In genomic region chr4:134489986-134490665, GRCm38 (mm10) we compare ENCODE assay signal across 19 mouse cellular contexts. TPM values are rescaled to one million over a fixed set of nuclear protein-coding genes. Genes with fewer than 3 reads are reported as not detected.
A peak's percentile ranks its signal among the peaks of the same experiment; 100 is the strongest.
DNase-seq lines count a peak whose midpoint lies in the region; ATAC-seq and TF ChIP-seq lines count a peak whose summit lies in the region.
"Had no signal": no experiment of that assay in that cellular context is flagged by ENCODE, and none has a peak within 500 bp of the region (broad histone marks: within the 10 kb centered on the region; RNA-seq: fewer than 3 reads in every experiment).

No protein-coding gene starts in this region.

- no peaks in the 10 kb centered on the region for H3K9me3 ChIP-seq in kidney, postnatal 0 days (replicated peaks; ENCODE audit: low read length)
- H3K9me3 ChIP-seq in stomach, postnatal 0 days (ENCODE audit: control insufficient read depth, low read length) = no peaks in the 10 kb centered on the region
- H3K9me3 ChIP-seq: limb, embryonic 13.5 days; stomach, embryonic 15.5 days had no signal

- no peak for DNase-seq in left cerebral cortex, adult 2 months (ENCODE audit: extremely low spot score in 1 of 2, low spot score in 2 of 2)
- no peak for DNase-seq in left cerebral cortex, postnatal 36 days (ENCODE audit: low spot score in 2 of 2)
- DNase-seq in kidney, postnatal 0 days (ENCODE audit: low spot score) = peak; percentile 67
- peak; percentile 42 for DNase-seq in stomach, postnatal 0 days (ENCODE audit: low spot score)
- no peak for DNase-seq in lung, adult 18-20 months
- DNase-seq in frontal cortex, postnatal 25 days (ENCODE audit: low spot score in 2 of 2) = no peak
- DNase-seq: adrenal gland, adult 8-10 months; cerebellum, adult 11 months; cerebellum, postnatal 36 days; heart, postnatal 4 days; lung, postnatal 14 days; spleen, adult 18-20 months had no signal

- no peak overlapping the region for H3K27ac ChIP-seq in left cerebral cortex, adult 2 months
- H3K27ac ChIP-seq in brown adipose tissue, adult 24 weeks (replicated peaks; ENCODE audit: low read depth, low read length) = peak overlapping the region; percentile 26
- H3K27ac ChIP-seq in kidney, postnatal 0 days = no peak overlapping the region
- no peak overlapping the region; the same call in 1 of the 2 replicates for H3K27ac ChIP-seq in stomach, postnatal 0 days (replicated peaks)
- H3K27ac ChIP-seq: limb, embryonic 13.5 days; stomach, embryonic 15.5 days had no signal

- 75% methylated on average over 11 of the region's 11 CpGs for WGBS in kidney, postnatal 0 days
- WGBS in stomach, postnatal 0 days = 68% methylated on average over 11 of the region's 11 CpGs

- no peak overlapping the region for H3K9ac ChIP-seq in kidney, postnatal 0 days (ENCODE audit: low read depth, low read length)
- H3K9ac ChIP-seq in stomach, postnatal 0 days (ENCODE audit: low read length) = no peak overlapping the region
- H3K9ac ChIP-seq: limb, embryonic 13.5 days; stomach, embryonic 15.5 days had no signal

- H3K4me2 ChIP-seq in kidney, postnatal 0 days (ENCODE audit: low read length) = no peak overlapping the region
- H3K4me2 ChIP-seq in stomach, postnatal 0 days (replicated peaks; ENCODE audit: low read depth) = no peak overlapping the region
- H3K4me2 ChIP-seq: limb, embryonic 13.5 days; stomach, embryonic 15.5 days had no signal

- H3K4me1 ChIP-seq in brown adipose tissue, adult 24 weeks (ENCODE audit: control insufficient read depth, insufficient read depth, insufficient read length, low read length) = peaks cover 7% of the 10 kb centered on the region; the same call in 1 of the 2 replicates
- H3K4me1 ChIP-seq in kidney, postnatal 0 days (replicated peaks; ENCODE audit: insufficient read depth, low read length) = peaks cover 3% of the 10 kb centered on the region; the same call in 1 of the 2 replicates
- H3K4me1 ChIP-seq in stomach, postnatal 0 days (replicated peaks; ENCODE audit: control insufficient read depth, insufficient read depth) = peaks cover 6% of the 10 kb centered on the region

- intact Hi-C loops in left cerebral cortex, adult 2 months (cut with DNase I) = loop anchor here (10.0 kb wide), 1 partner anchor 235 kb away; the partner anchor contains the start of gene Grrp1
- intact Hi-C loops in left cerebral cortex, postnatal 36 days (cut with DNase I) = no loop called here

- no peak for ATAC-seq in kidney, postnatal 0 days (replicated peaks; ENCODE audit: low FRiP score, low read depth)
- no peak for ATAC-seq in stomach, postnatal 0 days (ENCODE audit: low FRiP score, low TSS enrichment)
- ATAC-seq: forebrain, embryonic 14.5 days; hindbrain, embryonic 16.5 days had no signal

- no peaks in the 10 kb centered on the region for H3K27me3 ChIP-seq in kidney, postnatal 0 days (ENCODE audit: insufficient read depth, low read length)
- no peaks in the 10 kb centered on the region for H3K27me3 ChIP-seq in stomach, postnatal 0 days (ENCODE audit: control insufficient read depth, insufficient read depth, low read length)
- H3K27me3 ChIP-seq: limb, embryonic 13.5 days; stomach, embryonic 15.5 days had no signal

- no peaks in the 10 kb centered on the region for H3K36me3 ChIP-seq in kidney, postnatal 0 days (ENCODE audit: insufficient read depth, low read length)
- no peaks in the 10 kb centered on the region for H3K36me3 ChIP-seq in stomach, postnatal 0 days (ENCODE audit: control insufficient read depth, insufficient read depth, low read length)
- H3K36me3 ChIP-seq: limb, embryonic 13.5 days; stomach, embryonic 15.5 days had no signal

- TF ChIP-seq EP300 in stomach, postnatal 0 days (optimal IDR thresholded peaks at IDR 0.05) = no peak

- peak; percentile 8 for TF ChIP-seq CTCF in left cerebral cortex, adult 2 months (IDR thresholded peaks at IDR 0.05)
- TF ChIP-seq CTCF in kidney, postnatal 0 days (IDR thresholded peaks at IDR 0.05; ENCODE audit: low read depth) = no peak
- TF ChIP-seq CTCF in stomach, postnatal 0 days (IDR thresholded peaks at IDR 0.05; ENCODE audit: low read depth) = no peak

- no peak overlapping the region for H3K4me3 ChIP-seq in left cerebral cortex, adult 2 months
- H3K4me3 ChIP-seq in brown adipose tissue, adult 24 weeks (ENCODE audit: insufficient read depth, low read depth, low read length) = peak overlapping the region; percentile 21
- no peak overlapping the region for H3K4me3 ChIP-seq in kidney, postnatal 0 days (replicated peaks; ENCODE audit: low read depth, low read length)
- H3K4me3 ChIP-seq in stomach, postnatal 0 days (ENCODE audit: low read depth, low read length) = no peak overlapping the region
- H3K4me3 ChIP-seq: erythroblast, embryonic 14.5 days; limb, embryonic 13.5 days; stomach, embryonic 15.5 days had no signal

RNA-seq across cellular contexts. Expression of gene Paqr7, which starts 6.4 kb away (rescaled TPM):
- 10 to 100 TPM; 69.3 to 77.9 TPM for total RNA-seq in left cerebral cortex, adult 2 months (2021)
- 10 to 100 TPM; 56.5 to 65.6 TPM for total RNA-seq in left cerebral cortex, postnatal 36 days (2021)
- polyA plus RNA-seq in brown adipose tissue, adult 24 weeks (2012; ENCODE audit: insufficient read depth, insufficient read length, missing spikeins) = 5.9 and 7.6 TPM in 2 replicates
- 5.4 and 5.7 TPM in 2 replicates for polyA plus RNA-seq in kidney, postnatal 0 days (2015; fragmentation: Nextera tagmentation; extraction: Ambion mirVana)
- polyA plus RNA-seq in stomach, postnatal 0 days (2015; fragmentation: Nextera tagmentation; extraction: Ambion mirVana) = 51.8 and 56.4 TPM in 2 replicates
- polyA plus RNA-seq: erythroblast, embryonic 14.5 days had no signal

RNA-seq across cellular contexts. Expression of gene Aunip, which starts 20.7 kb away (rescaled TPM):
- under 1 TPM; 0.54 to 0.63 TPM for total RNA-seq in left cerebral cortex, adult 2 months (2021)
- under 1 TPM in 1 of 2 experiments, not detected in 1; 0.32 TPM for total RNA-seq in left cerebral cortex, postnatal 36 days (2021)
- polyA plus RNA-seq in brown adipose tissue, adult 24 weeks (2012; ENCODE audit: insufficient read depth, insufficient read length, missing spikeins) = not detected in 2 replicates
- 5.2 and 7.0 TPM in 2 replicates for polyA plus RNA-seq in kidney, postnatal 0 days (2015; fragmentation: Nextera tagmentation; extraction: Ambion mirVana)
- polyA plus RNA-seq in stomach, postnatal 0 days (2015; fragmentation: Nextera tagmentation; extraction: Ambion mirVana) = 3.5 and 3.8 TPM in 2 replicates
- total RNA-seq: gastrocnemius, adult 18-20 months had no signal

RNA-seq across cellular contexts. Expression of gene Stmn1, which starts 22.0 kb away (rescaled TPM):
- 1,000 to 10,000 TPM in 1 of 2 experiments, 100 to 1,000 TPM in 1; 990 to 1,034 TPM for total RNA-seq in left cerebral cortex, adult 2 months (2021)
- 1,000 to 10,000 TPM; 1,022 to 1,141 TPM for total RNA-seq in left cerebral cortex, postnatal 36 days (2021)
- polyA plus RNA-seq in brown adipose tissue, adult 24 weeks (2012; ENCODE audit: insufficient read depth, insufficient read length, missing spikeins) = 3.3 and 8.3 TPM in 2 replicates
- polyA plus RNA-seq in kidney, postnatal 0 days (2015; fragmentation: Nextera tagmentation; extraction: Ambion mirVana) = 926 and 1,019 TPM in 2 replicates
- polyA plus RNA-seq in stomach, postnatal 0 days (2015; fragmentation: Nextera tagmentation; extraction: Ambion mirVana) = 358 and 380 TPM in 2 replicates

RNA-seq across cellular contexts. Expression of gene Mtfr1l, which starts 45.1 kb away (rescaled TPM):
- total RNA-seq in left cerebral cortex, adult 2 months (2021) = 10 to 100 TPM; 60.6 to 66.1 TPM
- 10 to 100 TPM; 61.9 to 70.2 TPM for total RNA-seq in left cerebral cortex, postnatal 36 days (2021)
- 89.6 and 106 TPM in 2 replicates for polyA plus RNA-seq in brown adipose tissue, adult 24 weeks (2012; ENCODE audit: insufficient read depth, insufficient read length, missing spikeins)
- polyA plus RNA-seq in kidney, postnatal 0 days (2015; fragmentation: Nextera tagmentation; extraction: Ambion mirVana) = 137 and 141 TPM in 2 replicates
- polyA plus RNA-seq in stomach, postnatal 0 days (2015; fragmentation: Nextera tagmentation; extraction: Ambion mirVana) = 64.7 and 70.3 TPM in 2 replicates

Comparison
In these comparisons a context has a peak if more than half of its experiments do, and no peak if none do; other contexts are left out.
1. DNase-seq: peak in kidney, postnatal 0 days (single experiment) and stomach, postnatal 0 days (single experiment); none in left cerebral cortex, adult 2 months (0 of 2), left cerebral cortex, postnatal 36 days (0 of 2), lung, adult 18-20 months (0 of 2) and frontal cortex, postnatal 25 days (0 of 2).
2. RNA of gene Stmn1, which starts 22.0 kb away (polyA plus RNA-seq): 926 to 1,019 TPM in kidney, postnatal 0 days and 358 to 380 TPM in stomach, postnatal 0 days; 3.3 to 8.3 TPM in brown adipose tissue, adult 24 weeks; every median in the first group is over 10 times any median in the second.